Mouse (Mus musculus) central nervous system, embryonic 18 days (tissue): ENCODE results near the gene Ccdc184. TPM values are rescaled to one million over a fixed set of nuclear protein-coding genes. Genes with fewer than 3 reads are reported as not detected.

Experiments used
- polyA plus RNA-seq: library from polyadenylated mRNA; depleted of rRNA; stranded (reverse); fragments of >200 nt; gene quantifications from 2 replicates; pipeline ENCODE4 v1.2.3, GENCODE M21; 2012; rRNA removed

Ccdc184 gene
- 58.9 and 63.7 TPM in 2 replicates for polyA plus RNA-seq

GRCm38 (mm10) chr15:98166963-98167644 lies at the start of gene Ccdc184:
Ccdc184 (plus strand) TSS chr15:98167158.

DNA sequence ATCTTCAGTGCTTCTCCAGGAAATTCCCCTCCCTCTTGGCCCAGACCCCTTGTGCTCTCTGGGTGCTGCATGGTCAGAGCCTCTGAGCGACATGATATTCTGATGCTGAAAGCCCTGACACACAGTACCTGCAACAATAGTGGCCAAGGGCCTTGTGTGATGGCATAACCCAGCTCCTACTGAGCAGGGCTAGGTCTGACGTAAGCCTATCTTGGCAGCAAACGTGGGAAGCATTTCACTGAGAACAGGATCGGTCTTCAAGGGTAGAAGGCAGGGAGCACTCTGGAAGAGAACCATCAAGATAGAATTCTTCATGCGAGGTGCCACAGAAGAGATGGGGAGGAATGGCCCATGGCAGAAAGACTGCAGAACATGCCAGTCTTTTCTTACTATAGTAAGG lies 1.4 kb upstream of the Ccdc184 start, which contains the start of gene Asb8:
Gene Asb8, minus strand, starts transcription at position 101 of the 400 bp plus-strand sequence.

GRCm38 (mm10) chr15:98195442-98195841 lies 28.5 kb downstream of the Ccdc184 start, which contains the start of gene Olfr288:
Olfr288 (minus strand) TSS chr15:98195542.

Other genes with a start within 250 kb of the Ccdc184 start
- 61.3 and 64.5 TPM in 2 replicates for gene Tmem106c, start 203.0 kb upstream of the Ccdc184 start, polyA plus RNA-seq
- 9.5 and 16.5 TPM in 2 replicates for gene Col2a1, start 162.5 kb upstream of the Ccdc184 start, polyA plus RNA-seq
- 141 and 145 TPM in 2 replicates for gene Pfkm, start 74.6 kb upstream of the Ccdc184 start, polyA plus RNA-seq
- gene Senp1, start 73.4 kb upstream of the Ccdc184 start, polyA plus RNA-seq = 15.4 and 16.1 TPM in 2 replicates
- 47.8 and 48.6 TPM in 2 replicates for gene Asb8, start 1.5 kb upstream of the Ccdc184 start, polyA plus RNA-seq
- gene Olfr288, start 28.4 kb downstream of the Ccdc184 start, polyA plus RNA-seq = not detected in 2 replicates
- 0.06 and 0.07 TPM in 2 replicates for gene Gm44579, start 53.8 kb downstream of the Ccdc184 start, polyA plus RNA-seq
- gene Olfr287, start 53.9 kb downstream of the Ccdc184 start, polyA plus RNA-seq = 0.31 and 0.32 TPM in 2 replicates
- gene Olfr286, start 67.3 kb downstream of the Ccdc184 start, polyA plus RNA-seq = not detected in 2 replicates
- gene H1fnt, start 90.1 kb downstream of the Ccdc184 start, polyA plus RNA-seq = not detected in 2 replicates
- 13.7 and 14.5 TPM in 2 replicates for gene Zfp641, start 129.0 kb downstream of the Ccdc184 start, polyA plus RNA-seq
- gene Olfr285, start 150.2 kb downstream of the Ccdc184 start, polyA plus RNA-seq = not detected in 2 replicates
- not detected in 2 replicates for gene Olfr284, start 173.8 kb downstream of the Ccdc184 start, polyA plus RNA-seq
- not detected in 2 replicates for gene Olfr283, start 213.8 kb downstream of the Ccdc184 start, polyA plus RNA-seq